Mouse (Mus musculus) adrenal gland, postnatal 4 days (tissue): ENCODE data around the gene Tas2r143. TPM values are rescaled to one million over a fixed set of nuclear protein-coding genes. Genes with fewer than 3 reads are reported as not detected.

Source experiments
- DNase-seq, 2 experiments: peaks; one replicate each; pipeline ENCODE4 v3.0.0; 2021 to 2022; ENCODE audit warnings: low spot score in 2 of 2, mixed read lengths in 2 of 2
- long read RNA-seq, 2 experiments: library from polyadenylated mRNA; stranded (forward); transcript quantifications; one replicate each; pipeline ENCODE4 v2.0.0; 2021
- total RNA-seq, 2 experiments: library from RNA; stranded (reverse); gene quantifications; 2 replicates each; pipeline ENCODE4 v1.2.3; 2021

Tas2r143 gene
- 1 to 10 TPM; 2.7 TPM for total RNA-seq
- long read RNA-seq, experiment 1, result 0 reads
- long read RNA-seq, experiment 2, result 0 reads

- DNase-seq, result no peak
These were observed at the start of gene Tas2r143 for GRCm38 (mm10) chr6:42399938-42400337. Gene Tas2r143 (plus strand): TSS chr6:42400238.

- no peak for DNase-seq
These were observed 48.9 kb upstream of the Tas2r143 start for GRCm38 (mm10) chr6:42350968-42351775.

GRCm38 (mm10) chr6:42351776-42352485 is 48.1 kb upstream of the Tas2r143 start:
- DNase-seq, result no peak

- DNase-seq, result no peak
These were observed 47.6 kb upstream of the Tas2r143 start for GRCm38 (mm10) chr6:42352486-42352846.

- DNase-seq, result no peak
These were observed 46.9 kb upstream of the Tas2r143 start for GRCm38 (mm10) chr6:42353180-42353579.

- DNase-seq, result no peak
These were observed 45.7 kb upstream of the Tas2r143 start for GRCm38 (mm10) chr6:42354076-42355019.

GRCm38 (mm10) chr6:42355366-42355765 is 44.7 kb upstream of the Tas2r143 start:
- no peak for DNase-seq

- DNase-seq, result no peak
These were observed 44.0 kb upstream of the Tas2r143 start for GRCm38 (mm10) chr6:42355794-42356600.

- DNase-seq, result no peak
These were observed 43.1 kb upstream of the Tas2r143 start for GRCm38 (mm10) chr6:42356913-42357312.

GRCm38 (mm10) chr6:42357901-42358300 is 42.1 kb upstream of the Tas2r143 start:
- no peak for DNase-seq

- DNase-seq, result no peak
These were observed 41.1 kb upstream of the Tas2r143 start for GRCm38 (mm10) chr6:42358901-42359300.

- DNase-seq, result no peak
These were observed 40.5 kb upstream of the Tas2r143 start for GRCm38 (mm10) chr6:42359364-42360147.

GRCm38 (mm10) chr6:42360231-42360840 is 39.7 kb upstream of the Tas2r143 start:
- DNase-seq, result no peak

- DNase-seq, result no peak
These were observed 38.8 kb upstream of the Tas2r143 start for GRCm38 (mm10) chr6:42361041-42361895.

- DNase-seq, result no peak
These were observed 38.0 kb upstream of the Tas2r143 start for GRCm38 (mm10) chr6:42362074-42362473.

GRCm38 (mm10) chr6:42362497-42362896 is 37.5 kb upstream of the Tas2r143 start:
- DNase-seq, result no peak

GRCm38 (mm10) chr6:42362974-42363373 is 37.1 kb upstream of the Tas2r143 start:
- no peak for DNase-seq

GRCm38 (mm10) chr6:42364066-42364465 is 36.0 kb upstream of the Tas2r143 start:
- DNase-seq, result no peak
